Mouse (Mus musculus): Measurements from ENCODE around the gene Kctd15.

The Kctd15 gene

GRCm38 (mm10) chr7:34618141-34618890 is 38.2 kb downstream of the Kctd15 start:
- DNase-seq = no peak

- DNase-seq = no peak
Observed at GRCm38 (mm10) chr7:34616275-34616674, 40.3 kb downstream of the Kctd15 start.

GRCm38 (mm10) chr7:34610445-34610844 is 46.1 kb downstream of the Kctd15 start:
- no peak for DNase-seq

GRCm38 (mm10) chr7:34607334-34607970 is 49.1 kb downstream of the Kctd15 start:
- peak; percentile 43 for DNase-seq

- DNase-seq = peak; percentile 84
Observed at GRCm38 (mm10) chr7:34606729-34607128, 49.8 kb downstream of the Kctd15 start.

GRCm38 (mm10) chr7:34606051-34606450 is 50.5 kb downstream of the Kctd15 start:
- DNase-seq = peak; percentile 63

GRCm38 (mm10) chr7:34598576-34598975 is 58.0 kb downstream of the Kctd15 start:
- DNase-seq = no peak

GRCm38 (mm10) chr7:34597986-34598385 is 58.5 kb downstream of the Kctd15 start:
- no peak for DNase-seq

GRCm38 (mm10) chr7:34596531-34597235 is 59.8 kb downstream of the Kctd15 start:
- peak; percentile 40 for DNase-seq

GRCm38 (mm10) chr7:34595307-34595565 is 61.3 kb downstream of the Kctd15 start:
- DNase-seq = no peak

GRCm38 (mm10) chr7:34594501-34595306 is 61.8 kb downstream of the Kctd15 start:
- peak; percentile 82 for DNase-seq

GRCm38 (mm10) chr7:34590711-34591110 is 65.8 kb downstream of the Kctd15 start:
- DNase-seq = no peak
